Mouse (Mus musculus) embryonic facial prominence, embryonic 12.5 days (tissue): ENCODE data around the gene Mcm8. TPM values are rescaled to one million over a fixed set of nuclear protein-coding genes. Genes with fewer than 3 reads are reported as not detected.

ENCODE experiments used
- ATAC-seq: fragments of 200-750 bp; cut with Nextera tagmentation; 2 replicates; pipeline ENCODE4 v1.8.0; 2017; ENCODE audit not compliant: insufficient number of reproducible peaks, insufficient read depth, low FRiP score, low TSS enrichment
- H3K27ac ChIP-seq: fragments of 300-500 bp; sonication (generic); 2 replicates; pipeline ENCODE4 v1.5.1; 2016; ENCODE audit warnings: mild to moderate bottlenecking
- H3K27me3 ChIP-seq: fragments of 300-500 bp; sonication (generic); 2 replicates; pipeline ENCODE4 v1.6.1; 2016; ENCODE audit warnings: mild to moderate bottlenecking, moderate library complexity
- H3K36me3 ChIP-seq: fragments of 300-500 bp; sonication (generic); 2 replicates; pipeline ENCODE4 v1.6.1; 2016; ENCODE audit warnings: mild to moderate bottlenecking
- H3K4me1 ChIP-seq: fragments of 300-500 bp; sonication (generic); 2 replicates; pipeline ENCODE4 v1.6.1; 2016
- H3K4me2 ChIP-seq: fragments of 300-500 bp; sonication (generic); replicated peaks from 2 replicates; pipeline ENCODE4 v1.6.1; 2016; ENCODE audit warnings: mild to moderate bottlenecking, moderate library complexity
- H3K4me3 ChIP-seq: fragments of 300-500 bp; sonication (generic); 2 replicates; pipeline ENCODE4 v1.5.1; 2016; ENCODE audit warnings: mild to moderate bottlenecking
- H3K9ac ChIP-seq: fragments of 300-500 bp; sonication (generic); 2 replicates; pipeline ENCODE4 v1.6.1; 2016; ENCODE audit warnings: mild to moderate bottlenecking, moderate library complexity
- H3K9me3 ChIP-seq: fragments of 300-500 bp; sonication (generic); 2 replicates; pipeline ENCODE4 v1.6.1; 2016; ENCODE audit warnings: mild to moderate bottlenecking, moderate library complexity
- WGBS: fragments of 180-500 bp; shearing (Covaris S2); methylation state at CpG from one replicate; pipeline ENCODE4 v1.1.7; 2016; 5-methylcytosine and 5-hydroxymethylcytosine counted together
- polyA plus RNA-seq: library from polyadenylated mRNA; unstranded; fragments of >200 nt; fragmentation: Nextera tagmentation; extraction: Ambion mirVana; gene quantifications from 2 replicates; pipeline ENCODE4 v1.2.1, GENCODE M21; 2016

The Mcm8 gene
- polyA plus RNA-seq: 18.4 and 20.3 TPM in 2 replicates

DNA sequence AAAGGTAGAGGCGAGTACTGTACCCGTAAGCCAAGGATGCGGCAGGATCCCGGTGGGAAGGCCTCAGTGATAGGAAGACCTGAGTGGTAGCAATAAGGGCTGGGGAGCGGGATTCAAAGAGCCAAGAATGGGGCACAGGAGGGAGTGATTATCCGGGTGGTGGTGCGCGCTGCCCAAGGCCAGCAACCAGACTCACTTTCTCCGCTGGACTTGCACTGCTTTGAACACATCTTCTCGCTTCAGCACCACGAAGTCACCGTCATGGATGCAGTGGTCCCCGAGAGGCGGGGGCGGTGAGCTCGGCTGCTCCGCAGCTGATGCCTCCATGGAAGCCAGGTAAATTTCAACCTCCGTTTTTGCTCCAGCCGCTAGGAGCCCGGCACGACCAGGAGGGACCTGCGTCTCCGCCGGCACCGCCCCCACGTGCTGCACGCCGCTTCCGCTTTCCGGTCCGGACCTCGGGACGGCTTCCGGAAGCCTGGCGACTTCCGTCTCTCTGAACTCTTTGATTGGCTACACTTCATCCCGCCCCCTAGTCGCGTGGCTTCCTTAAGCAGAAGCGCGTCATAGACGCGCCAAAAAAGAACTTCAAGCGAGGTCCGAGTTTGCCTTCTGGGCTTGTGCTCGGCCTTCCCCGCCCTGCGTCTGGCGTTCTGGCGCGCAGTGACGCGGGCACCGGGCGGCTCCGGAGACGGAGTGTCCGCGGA is at the start of gene Mcm8, which contains the start of gene Trmt6:
Mcm8 (plus strand) TSS at position 534 of the 707 bp plus-strand sequence.
Trmt6 (minus strand) TSS at position 448 of the 707 bp plus-strand sequence.
- H3K4me1 ChIP-seq: peaks cover 10% of the 10 kb centered on the region
- peak within 1 kb of the TSS; percentile 63 for H3K4me2 ChIP-seq
- H3K27ac ChIP-seq: peak within 1 kb of the TSS; percentile 80; the same call in 1 of the 2 replicates
- ATAC-seq: peak; percentile 99
- peak within 1 kb of the TSS; percentile 76 for H3K9ac ChIP-seq
- H3K4me3 ChIP-seq: peak within 1 kb of the TSS; percentile 87
- WGBS: under 1% methylated on average over 59 of the region's 59 CpGs
- no peaks in the 10 kb centered on the region for H3K9me3 ChIP-seq
- H3K27me3 ChIP-seq: no peaks in the 10 kb centered on the region
- peaks cover 22% of the 10 kb centered on the region for H3K36me3 ChIP-seq

DNA sequence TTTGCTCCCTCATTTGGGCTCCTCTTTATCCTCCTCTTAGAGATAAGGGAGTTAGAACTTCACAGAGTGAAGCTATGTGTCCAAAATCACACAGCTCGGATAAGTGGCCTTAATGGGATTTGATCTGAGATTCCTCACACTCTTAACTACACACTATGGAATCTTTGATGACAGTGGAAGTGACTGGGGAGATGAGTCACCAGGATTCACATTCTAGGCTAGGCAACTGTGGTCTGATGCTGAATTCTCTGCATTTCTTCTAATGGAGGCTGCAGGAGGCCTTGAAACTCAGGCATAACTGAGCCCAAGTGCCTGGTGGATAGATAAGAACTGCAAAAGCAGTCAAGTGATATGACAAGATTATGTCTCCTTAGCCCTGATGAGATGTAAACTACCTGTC is 45.1 kb upstream of the Mcm8 start:
- WGBS: 74% methylated on average over 1 of the region's 1 CpGs

DNA sequence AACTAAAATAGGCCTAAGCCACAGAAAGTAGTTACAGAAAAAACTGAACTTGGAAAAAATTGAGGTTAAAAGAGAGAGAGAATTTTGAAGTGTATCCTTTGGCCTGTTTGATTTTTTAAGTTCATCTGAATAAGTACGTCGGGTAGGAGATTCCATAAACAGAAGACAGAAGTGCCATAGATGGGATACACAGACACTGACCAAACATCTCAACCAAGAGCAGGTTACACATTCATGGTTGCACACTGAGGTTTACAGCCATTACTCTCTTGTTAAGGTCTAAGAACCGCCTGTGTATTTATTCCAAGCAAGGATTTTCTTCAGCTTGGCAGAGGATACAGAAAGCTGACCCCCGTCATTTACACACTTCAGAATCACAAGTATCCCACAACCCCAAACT is 35.0 kb upstream of the Mcm8 start, which contains the start of gene Chgb:
Chgb (plus strand) TSS at position 301 of the 400 bp plus-strand sequence.
- no peaks in the 10 kb centered on the region for H3K36me3 ChIP-seq
- H3K27me3 ChIP-seq: peaks cover 8% of the 10 kb centered on the region; the same call in 1 of the 2 replicates
- H3K27ac ChIP-seq: 0 out of 2 replicates have a peak within 1 kb of the TSS, but pooled peaks have one; percentile 0
- H3K4me3 ChIP-seq: peak within 1 kb of the TSS; percentile 40
- ATAC-seq: no peak
- H3K9ac ChIP-seq: no peak within 1 kb of the TSS
- H3K4me2 ChIP-seq: peak within 1 kb of the TSS; percentile 79
- no peaks in the 10 kb centered on the region for H3K9me3 ChIP-seq
- 0 out of 2 replicates have a peak, but pooled peaks cover 4% of the 10 kb centered on the region for H3K4me1 ChIP-seq
- WGBS: 7% methylated on average over 4 of the region's 4 CpGs

More for the DNA sequence above, 45.1 kb upstream of the Mcm8 start:
- no peak for ATAC-seq
- H3K4me3 ChIP-seq: no peak overlapping the region
- H3K9me3 ChIP-seq: no peaks in the 10 kb centered on the region
- no peaks in the 10 kb centered on the region for H3K36me3 ChIP-seq
- no peaks in the 10 kb centered on the region for H3K27me3 ChIP-seq
- H3K4me2 ChIP-seq: no peak overlapping the region
- no peak overlapping the region for H3K27ac ChIP-seq
- no peaks in the 10 kb centered on the region for H3K4me1 ChIP-seq
- H3K9ac ChIP-seq: no peak overlapping the region

DNA sequence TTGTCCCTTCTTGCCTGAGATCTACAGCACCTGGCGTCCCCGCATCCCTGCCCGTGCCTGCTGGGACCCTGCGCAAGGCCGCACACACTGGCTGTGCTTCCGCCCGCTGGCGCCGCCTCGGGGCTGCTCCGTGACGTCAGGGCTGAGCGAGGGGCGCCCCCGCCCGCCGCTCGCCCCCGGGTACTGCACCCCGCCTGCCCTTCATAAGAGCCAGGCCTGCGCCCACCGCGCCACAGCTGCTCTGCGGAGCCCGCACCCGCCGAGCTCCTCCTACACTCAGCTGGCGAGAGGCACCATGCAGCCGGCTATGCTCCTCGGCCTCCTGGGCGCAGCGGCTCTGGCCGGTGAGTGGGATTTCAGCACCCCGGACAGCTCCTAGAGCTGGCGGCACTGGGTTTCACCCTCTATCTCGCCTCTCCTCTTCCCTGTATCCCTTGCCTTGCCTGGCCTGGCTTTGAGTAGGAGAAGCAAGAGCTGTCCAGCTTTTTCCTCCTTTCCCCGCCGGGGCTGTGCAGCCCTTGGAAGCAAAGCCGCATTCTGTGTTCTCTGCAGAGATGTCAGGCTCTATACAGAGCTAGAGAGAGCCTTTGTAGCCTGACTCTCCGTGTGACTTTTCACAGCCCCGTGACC is 34.4 kb upstream of the Mcm8 start:
- H3K4me3 ChIP-seq: peak overlapping the region; percentile 40
- no peak overlapping the region for H3K9ac ChIP-seq
- peaks cover 8% of the 10 kb centered on the region; the same call in 1 of the 2 replicates for H3K27me3 ChIP-seq
- 0 out of 2 replicates have a peak, but pooled peaks cover 4% of the 10 kb centered on the region for H3K4me1 ChIP-seq
- H3K9me3 ChIP-seq: no peaks in the 10 kb centered on the region
- H3K27ac ChIP-seq: 0 out of 2 replicates have a peak overlapping the region, but pooled peaks have one; percentile 0
- WGBS: 1% methylated on average over 40 of the region's 41 CpGs
- no peaks in the 10 kb centered on the region for H3K36me3 ChIP-seq
- H3K4me2 ChIP-seq: peak overlapping the region; percentile 79
- peak; percentile 99 for ATAC-seq

DNA sequence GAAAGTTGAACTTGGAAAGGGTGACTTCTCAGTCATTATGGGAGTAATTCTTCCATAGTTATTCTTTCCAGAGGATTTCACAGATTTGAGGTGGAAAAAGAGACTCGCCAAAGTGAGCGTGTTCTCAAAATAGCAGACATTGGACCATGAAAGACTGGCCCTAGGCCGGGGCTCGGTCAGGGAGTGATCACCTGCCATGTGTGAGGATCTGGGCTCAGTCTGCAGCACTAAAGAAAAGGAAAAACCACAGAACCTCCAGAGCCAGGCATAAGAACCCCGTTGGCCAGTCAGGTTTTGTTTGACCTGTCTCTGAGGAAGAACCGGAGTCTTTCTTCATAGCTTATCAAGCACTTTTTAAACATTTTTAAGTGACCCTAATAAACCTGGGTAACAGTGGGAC is 31.9 kb upstream of the Mcm8 start:
- Histone ChIP-seq H3K4me2 (no peak overlapping the region), H3K4me3 (no peak overlapping the region), H3K9me3 (no peaks in the 10 kb centered on the region), H3K36me3 (no peaks in the 10 kb centered on the region), H3K27me3 (peaks cover 8% of the 10 kb centered on the region; the same call in 1 of the 2 replicates), H3K9ac (no peak overlapping the region), H3K27ac (no peak overlapping the region), H3K4me1 (0 out of 2 replicates have a peak, but pooled peaks cover 4% of the 10 kb centered on the region)
- no peak for ATAC-seq
- WGBS: 81% methylated on average over 6 of the region's 6 CpGs

DNA sequence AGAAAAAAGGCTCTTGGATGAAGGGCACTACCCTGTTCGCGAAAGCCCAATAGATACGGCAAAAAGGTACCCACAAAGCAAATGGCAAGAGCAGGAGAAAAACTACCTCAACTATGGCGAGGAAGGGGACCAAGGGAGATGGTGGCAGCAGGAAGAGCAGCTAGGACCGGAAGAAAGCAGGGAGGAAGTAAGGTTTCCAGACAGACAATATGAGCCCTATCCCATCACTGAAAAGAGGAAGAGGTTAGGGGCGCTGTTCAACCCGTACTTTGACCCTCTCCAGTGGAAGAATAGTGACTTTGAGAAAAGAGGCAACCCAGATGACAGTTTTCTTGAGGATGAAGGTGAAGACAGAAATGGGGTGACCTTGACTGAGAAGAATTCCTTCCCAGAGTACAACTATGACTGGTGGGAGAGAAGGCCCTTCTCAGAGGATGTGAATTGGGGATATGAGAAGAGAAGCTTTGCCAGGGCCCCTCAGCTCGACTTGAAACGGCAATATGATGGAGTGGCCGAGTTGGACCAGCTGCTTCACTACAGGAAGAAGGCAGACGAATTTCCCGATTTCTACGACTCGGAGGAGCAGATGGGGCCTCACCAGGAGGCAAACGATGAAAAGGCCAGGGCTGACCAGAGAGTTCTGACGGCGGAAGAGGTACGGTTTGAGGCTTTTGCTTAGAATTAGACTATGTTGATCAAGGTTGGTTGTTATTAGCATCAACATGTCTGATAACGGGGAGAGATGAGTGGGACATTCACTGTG is 22.3 kb upstream of the Mcm8 start:
- Histone ChIP-seq H3K36me3 (no peaks in the 10 kb centered on the region), H3K27me3 (no peaks in the 10 kb centered on the region), H3K4me1 (no peaks in the 10 kb centered on the region), H3K27ac (no peak overlapping the region), H3K4me2 (no peak overlapping the region), H3K4me3 (no peak overlapping the region), H3K9me3 (no peaks in the 10 kb centered on the region), H3K9ac (no peak overlapping the region)
- WGBS: 85% methylated on average over 19 of the region's 19 CpGs
- no peak for ATAC-seq

DNA sequence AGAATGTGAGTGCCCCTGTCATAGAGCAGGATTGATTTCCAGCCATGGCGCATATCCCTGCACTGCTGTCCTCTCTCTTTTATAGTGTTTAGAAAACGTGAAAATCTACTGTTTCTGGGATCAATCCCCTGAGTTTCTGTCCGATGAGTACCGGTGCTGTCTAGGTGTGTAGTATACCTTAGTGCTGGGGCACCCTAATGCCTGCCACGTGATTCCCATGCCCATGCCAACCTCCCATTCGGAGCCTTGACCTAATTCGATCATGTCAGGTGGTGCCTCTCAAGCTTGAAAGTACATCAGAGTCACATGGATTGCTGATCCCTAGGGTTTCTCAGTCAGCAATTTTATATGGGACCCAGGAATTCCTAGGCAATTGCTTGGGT is 21.7 kb upstream of the Mcm8 start:
- H3K27ac ChIP-seq: no peak overlapping the region
- ATAC-seq: no peak
- H3K4me1 ChIP-seq: no peaks in the 10 kb centered on the region
- no peaks in the 10 kb centered on the region for H3K36me3 ChIP-seq
- no peaks in the 10 kb centered on the region for H3K27me3 ChIP-seq
- H3K9ac ChIP-seq: no peak overlapping the region
- H3K9me3 ChIP-seq: no peaks in the 10 kb centered on the region
- H3K4me3 ChIP-seq: no peak overlapping the region
- WGBS: 85% methylated on average over 7 of the region's 7 CpGs
- no peak overlapping the region for H3K4me2 ChIP-seq

DNA sequence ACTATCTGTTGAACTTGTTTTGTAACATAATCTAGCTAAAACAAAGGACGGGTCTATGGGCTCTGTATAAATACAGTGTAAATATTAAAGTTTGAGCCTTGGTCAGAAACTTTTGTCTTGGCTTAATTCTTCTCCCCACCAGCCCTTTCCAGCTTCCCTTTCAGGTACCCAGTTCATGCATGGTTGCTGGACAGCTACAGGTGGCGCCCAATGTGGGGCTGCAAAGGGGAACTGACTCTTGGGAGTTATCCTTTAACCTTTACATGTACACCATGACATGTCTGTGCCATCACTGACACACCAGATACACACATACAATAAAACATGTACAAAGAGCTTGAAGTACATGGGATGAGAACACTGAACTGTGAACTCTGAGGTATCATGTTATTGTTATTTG is 13.0 kb upstream of the Mcm8 start:
- Histone ChIP-seq H3K9me3 (no peaks in the 10 kb centered on the region), H3K4me3 (no peak overlapping the region), H3K4me1 (no peaks in the 10 kb centered on the region), H3K27ac (no peak overlapping the region), H3K27me3 (no peaks in the 10 kb centered on the region), H3K36me3 (peaks cover 44% of the 10 kb centered on the region), H3K4me2 (no peak overlapping the region), H3K9ac (no peak overlapping the region)
- 77% methylated on average over 2 of the region's 2 CpGs for WGBS
- ATAC-seq: no peak

DNA sequence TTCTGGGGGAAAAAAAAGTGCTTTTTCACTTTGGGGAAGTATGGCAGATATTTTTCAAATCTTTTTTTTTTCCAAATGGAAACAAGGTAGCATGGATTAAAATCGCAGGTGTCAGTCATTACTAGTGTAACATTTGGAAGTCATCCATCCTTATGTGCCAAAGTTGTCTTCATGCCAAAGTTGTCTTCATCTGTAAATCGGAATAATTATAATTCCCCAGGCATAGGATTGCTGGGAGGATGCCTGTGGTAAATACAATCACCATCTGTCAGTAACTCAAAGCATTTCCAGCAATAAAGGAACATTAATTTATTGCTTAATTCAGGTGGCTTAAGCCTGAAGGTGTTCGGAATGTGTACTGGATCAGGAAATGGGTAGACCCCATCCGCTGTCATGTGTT is 25.1 kb downstream of the Mcm8 start:
- H3K9me3 ChIP-seq: no peaks in the 10 kb centered on the region
- H3K27ac ChIP-seq: no peak overlapping the region
- no peaks in the 10 kb centered on the region for H3K4me1 ChIP-seq
- no peak overlapping the region for H3K4me2 ChIP-seq
- ATAC-seq: no peak
- no peaks in the 10 kb centered on the region for H3K27me3 ChIP-seq
- H3K4me3 ChIP-seq: no peak overlapping the region
- WGBS: 93% methylated on average over 4 of the region's 4 CpGs
- H3K36me3 ChIP-seq: peaks cover 21% of the 10 kb centered on the region
- no peak overlapping the region for H3K9ac ChIP-seq

DNA sequence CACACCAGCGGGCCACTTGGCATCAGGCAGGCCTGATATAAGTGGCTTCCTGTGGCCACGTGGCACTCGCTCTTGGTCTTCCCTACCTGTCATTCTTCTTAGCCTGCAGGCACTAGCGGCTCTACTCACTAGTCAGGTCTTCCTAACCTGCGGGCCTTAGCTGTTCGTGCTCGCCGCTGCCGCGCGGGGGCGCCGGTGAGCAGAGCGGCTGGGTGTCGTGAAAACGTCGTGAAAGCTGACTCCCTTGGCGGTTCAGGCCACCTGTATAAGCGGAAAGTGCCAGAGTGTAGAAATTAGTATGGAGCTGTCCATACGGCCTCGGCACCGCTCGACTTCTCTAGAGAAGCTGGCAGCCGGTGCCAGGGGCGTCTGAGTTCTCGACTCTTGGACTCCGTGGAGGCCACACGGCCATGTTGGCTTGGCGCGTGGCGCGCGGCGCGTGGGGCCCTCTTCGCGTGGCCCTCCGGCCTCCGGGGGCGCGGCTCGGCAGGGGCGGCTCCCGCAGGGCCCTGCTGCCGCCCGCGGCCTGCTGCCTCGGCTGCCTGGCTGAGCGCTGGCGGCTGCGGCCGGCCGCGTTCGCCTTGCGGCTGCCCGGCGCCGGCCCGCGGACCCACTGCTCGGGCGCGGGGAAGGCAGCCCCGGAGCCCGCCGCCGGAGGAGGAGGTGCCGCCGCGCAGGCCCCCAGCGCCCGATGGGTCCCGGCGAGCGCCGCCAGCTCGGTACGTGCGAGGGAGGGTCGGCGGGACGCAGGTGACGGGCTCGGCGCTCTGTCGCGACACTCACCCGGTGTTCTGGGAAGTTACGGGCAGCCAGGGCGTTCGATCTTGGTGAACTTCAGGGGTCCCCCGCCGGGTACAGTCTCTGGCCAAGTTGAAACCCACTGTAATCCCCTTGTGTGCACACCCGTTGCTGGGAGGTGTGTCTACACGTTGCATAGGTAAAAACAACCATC is 30.7 kb downstream of the Mcm8 start, which contains the start of gene Crls1:
Crls1 (plus strand) TSS at position 260 of the 952 bp plus-strand sequence.
- peak within 1 kb of the TSS; percentile 80 for H3K27ac ChIP-seq
- WGBS: under 1% methylated on average over 93 of the region's 96 CpGs
- H3K27me3 ChIP-seq: no peaks in the 10 kb centered on the region
- peak within 1 kb of the TSS; percentile 72 for H3K4me2 ChIP-seq
- peaks cover 16% of the 10 kb centered on the region for H3K36me3 ChIP-seq
- H3K9me3 ChIP-seq: no peaks in the 10 kb centered on the region
- peaks cover 15% of the 10 kb centered on the region for H3K4me1 ChIP-seq
- H3K9ac ChIP-seq: peak within 1 kb of the TSS; percentile 95
- H3K4me3 ChIP-seq: peak within 1 kb of the TSS; percentile 92
- ATAC-seq: peak; percentile 89
